Mouse (Mus musculus) cortical plate, adult 2 months (tissue): ENCODE results near the gene Phgr1.

ENCODE experiments used
- CTCF ChIP-seq: fragments of 200-500 bp; IDR thresholded peaks from 2 replicates; pipeline ENCODE4 v1.5.1; 2011; ENCODE audit warnings: mild to moderate bottlenecking, control low read depth, low read length; ENCODE audit not compliant: insufficient read depth; ENCODE audit errors: extremely low read depth
- POLR2A ChIP-seq: fragments of 200-500 bp; IDR thresholded peaks from 2 replicates; pipeline ENCODE4 v1.6.1; 2011; ENCODE audit warnings: mild to moderate bottlenecking, low read length, control low read depth; ENCODE audit not compliant: insufficient read depth; ENCODE audit errors: extremely low read depth

DNA sequence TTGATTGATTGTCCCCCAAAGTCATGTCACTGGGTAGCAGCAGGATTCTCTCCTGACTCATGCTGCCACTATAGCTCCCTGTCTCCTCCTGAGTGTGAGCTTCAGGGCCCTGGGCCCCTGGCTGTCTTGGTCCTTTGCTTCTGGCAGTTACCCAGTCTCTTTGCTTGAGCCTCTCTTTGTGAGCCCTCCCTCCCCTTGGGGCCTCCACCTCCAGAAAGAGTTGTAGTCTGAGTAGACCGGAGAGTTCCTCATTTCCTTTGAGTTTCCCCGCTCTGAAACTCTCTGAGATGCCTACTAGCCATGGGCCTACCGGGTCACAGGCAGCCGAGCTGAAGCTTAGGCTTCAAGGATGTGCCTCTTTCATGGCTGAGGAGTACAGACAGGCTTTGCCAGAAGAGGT lies 21.1 kb downstream of the Phgr1 start:
- no peak for TF ChIP-seq CTCF
- no peak for TF ChIP-seq POLR2A
